ENCODE assay signal across 9 mouse cellular contexts in genomic region chr17:48931621-48932405, GRCm38 (mm10). TPM values are rescaled to one million over a fixed set of nuclear protein-coding genes. Genes with fewer than 3 reads are reported as not detected.
DNase-seq lines count a peak whose midpoint lies in the region; ATAC-seq and TF ChIP-seq lines count a peak whose summit lies in the region.
"Had no signal": no experiment of that assay in that cellular context is flagged by ENCODE, and none has a peak within 500 bp of the region (broad histone marks: within the 10 kb centered on the region; RNA-seq: fewer than 3 reads in every experiment).

Lrfn2 (plus strand) TSS chr17:48932379.

- no peak for TF ChIP-seq EP300 in lung, postnatal 0 days (IDR thresholded peaks at IDR 0.05)

- peak; percentile 87 for TF ChIP-seq CTCF in lung, postnatal 0 days (IDR thresholded peaks at IDR 0.05)

- ATAC-seq in hindbrain, embryonic 13.5 days (ENCODE audit: low FRiP score), result peak; percentile 94
- ATAC-seq in lung, postnatal 0 days, result peak; percentile 92
- ATAC-seq: Patski had no signal

- H3K36me3 ChIP-seq in hindbrain, embryonic 13.5 days, result no peaks in the 10 kb centered on the region
- no peaks in the 10 kb centered on the region for H3K36me3 ChIP-seq in lung, postnatal 0 days (ENCODE audit: insufficient read depth, low read length)

- peak; percentile 81 for DNase-seq in Muller cell, postnatal 12 days (ENCODE audit: inconsistent ontology term)
- peak; percentile 91 to 93 for DNase-seq in cerebellum, postnatal 14 days
- peak; percentile 91 for DNase-seq in frontal cortex, postnatal 36 days (ENCODE audit: low spot score in 2 of 2)
- peak; percentile 85 to 92 for DNase-seq in layer of hippocampus, postnatal 25 days (ENCODE audit: extremely low spot score in 1 of 2, low spot score in 1 of 2)
- peak; percentile 70 for DNase-seq in lung, postnatal 0 days (ENCODE audit: low spot score)
- peak; percentile 60 for DNase-seq in retina, adult 2 months (ENCODE audit: low read depth, low spot score)
- DNase-seq in thymus, postnatal 25 days, result peak; percentile 70

- peak within 1 kb of the TSS; percentile 59 for H3K4me3 ChIP-seq in hindbrain, embryonic 13.5 days
- peak within 1 kb of the TSS; percentile 39 for H3K4me3 ChIP-seq in lung, postnatal 0 days (ENCODE audit: low read depth, low read length)

- WGBS in hindbrain, embryonic 13.5 days, result under 1% methylated on average over 56 of the region's 56 CpGs
- under 1% methylated on average over 46 of the region's 56 CpGs for WGBS in lung, postnatal 0 days

- peak within 1 kb of the TSS; percentile 85 for H3K27ac ChIP-seq in hindbrain, embryonic 13.5 days
- H3K27ac ChIP-seq in lung, postnatal 0 days (ENCODE audit: low read length), result no peak within 1 kb of the TSS

- no peaks in the 10 kb centered on the region for H3K9me3 ChIP-seq in hindbrain, embryonic 13.5 days
- no peaks in the 10 kb centered on the region for H3K9me3 ChIP-seq in lung, postnatal 0 days (ENCODE audit: low read length)

- peaks cover 38% of the 10 kb centered on the region for H3K4me1 ChIP-seq in hindbrain, embryonic 13.5 days (replicated peaks)
- no peaks in the 10 kb centered on the region for H3K4me1 ChIP-seq in lung, postnatal 0 days (ENCODE audit: insufficient read depth, low read depth, low read length)

- H3K27me3 ChIP-seq in hindbrain, embryonic 13.5 days, result peaks cover 28% of the 10 kb centered on the region
- peaks cover 12% of the 10 kb centered on the region; the same call in 1 of the 2 replicates for H3K27me3 ChIP-seq in lung, postnatal 0 days (replicated peaks; ENCODE audit: insufficient read depth, low read length)

- peak within 1 kb of the TSS; percentile 82 for H3K9ac ChIP-seq in hindbrain, embryonic 13.5 days
- peak within 1 kb of the TSS; percentile 27; the same call in 1 of the 2 replicates for H3K9ac ChIP-seq in lung, postnatal 0 days (replicated peaks; ENCODE audit: low read depth)

- H3K4me2 ChIP-seq in hindbrain, embryonic 13.5 days, result peak within 1 kb of the TSS; percentile 81
- H3K4me2 ChIP-seq in lung, postnatal 0 days (replicated peaks; ENCODE audit: low read depth, low read length), result peak within 1 kb of the TSS; percentile 71

RNA-seq across cellular contexts. Expression of gene Lrfn2, which starts in this region (rescaled TPM):
- 6.5 and 7.0 TPM in 2 replicates for polyA plus RNA-seq in hindbrain, embryonic 13.5 days (2015; fragmentation: Nextera tagmentation; extraction: Ambion mirVana)
- 10 to 100 TPM; 39.4 to 39.6 TPM for total RNA-seq in layer of hippocampus, postnatal 25 days (2021)
- 0.04 TPM in 2 replicates for polyA plus RNA-seq in lung, postnatal 0 days (2015; fragmentation: Nextera tagmentation; extraction: Ambion mirVana)
- polyA plus RNA-seq: Patski had no signal

Comparison
In these comparisons a context has a peak if more than half of its experiments do, and no peak if none do; other contexts are left out.
1. Peak in DNase-seq, ATAC-seq, H3K4me3 ChIP-seq, H3K9ac ChIP-seq and H3K4me2 ChIP-seq in lung, postnatal 0 days; RNA of the gene not detected or under 1 TPM.